ENCODE assay signal across 24 mouse cellular contexts in the genomic region with DNA sequence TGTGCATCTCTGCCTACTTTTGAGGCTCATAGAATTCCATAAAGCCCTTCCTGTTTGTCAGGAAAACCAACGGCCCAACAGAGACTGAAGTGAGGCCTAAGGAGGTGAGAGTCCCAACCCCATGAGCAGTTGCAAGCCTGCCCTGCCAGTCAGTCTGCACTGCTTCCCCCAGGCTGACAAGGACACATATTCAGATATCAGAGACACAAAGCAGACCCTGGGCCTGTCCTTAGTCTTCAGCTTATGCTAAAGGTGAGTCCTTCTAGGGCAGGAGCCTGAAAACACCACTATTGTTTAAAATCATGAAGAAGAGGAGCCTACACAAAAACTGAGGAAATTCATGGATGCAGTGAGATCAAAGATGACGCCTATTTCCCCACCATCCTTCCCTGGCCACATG. TPM values are rescaled to one million over a fixed set of nuclear protein-coding genes. Genes with fewer than 3 reads are reported as not detected.
"Had no signal": no experiment of that assay in that cellular context is flagged by ENCODE, and none has a peak within 500 bp of the region (broad histone marks: within the 10 kb centered on the region; RNA-seq: fewer than 3 reads in every experiment).

No protein-coding gene starts in this region.

- H3K27ac ChIP-seq: gastrocnemius, adult 2 months; hindbrain, embryonic 10.5 days; hindbrain, embryonic 12.5 days; hindbrain, embryonic 14.5 days; layer of hippocampus, adult 2 months; limb, embryonic 12.5 days; liver, embryonic 12.5 days; liver, embryonic 14.5 days had no signal

- DNase-seq: gastrocnemius, adult 2 months; gastrocnemius, postnatal 10 days; gastrocnemius, postnatal 25 days; heart, postnatal 10 days; heart, postnatal 4 days; kidney, adult 18-20 months; kidney, adult 8-10 months; kidney, postnatal 10 days; kidney, postnatal 25 days; kidney, postnatal 4 days; left cerebral cortex, postnatal 4 days; liver had no signal

- H3K4me2 ChIP-seq: heart, embryonic 12.5 days; hindbrain, embryonic 12.5 days; hindbrain, embryonic 14.5 days; limb, embryonic 12.5 days; liver, embryonic 12.5 days had no signal

- H3K9me3 ChIP-seq: heart, embryonic 12.5 days; hindbrain, embryonic 10.5 days; hindbrain, embryonic 12.5 days; limb, embryonic 12.5 days; liver, embryonic 12.5 days had no signal

- H3K9ac ChIP-seq: heart, embryonic 12.5 days; hindbrain, embryonic 12.5 days; hindbrain, embryonic 14.5 days; limb, embryonic 12.5 days; liver, embryonic 12.5 days; liver, embryonic 14.5 days had no signal

- H3K4me1 ChIP-seq: heart, embryonic 12.5 days; hindbrain, embryonic 12.5 days; limb, embryonic 12.5 days; liver, embryonic 12.5 days had no signal

- H3K27me3 ChIP-seq: heart, embryonic 12.5 days; hindbrain, embryonic 12.5 days; liver, embryonic 12.5 days had no signal

- H3K4me3 ChIP-seq: gastrocnemius, adult 2 months; heart, embryonic 12.5 days; hindbrain, embryonic 10.5 days; hindbrain, embryonic 12.5 days; layer of hippocampus, adult 2 months; limb, embryonic 12.5 days; liver, embryonic 12.5 days had no signal

- H3K36me3 ChIP-seq: heart, embryonic 12.5 days; hindbrain, embryonic 10.5 days; hindbrain, embryonic 12.5 days; limb, embryonic 12.5 days; liver, embryonic 12.5 days had no signal

- ATAC-seq: hindbrain, embryonic 16.5 days; inflammation-experienced regulatory T-cells, adult 6 months; intestine, postnatal 0 days; liver, embryonic 12.5 days had no signal

RNA-seq across cellular contexts. Expression of gene Pknox2, which starts 13.5 kb away (rescaled TPM):
- total RNA-seq: granulocyte monocyte progenitor cell, adult 5-6 weeks had no signal
- polyA plus RNA-seq: inflammation-experienced regulatory T-cells, adult 6 months had no signal
